Mouse (Mus musculus) midbrain, embryonic 15.5 days (tissue): Measurements from ENCODE around the gene Cic. TPM values are rescaled to one million over a fixed set of nuclear protein-coding genes. Genes with fewer than 3 reads are reported as not detected.

Experiments used
- ATAC-seq: fragments of 200-750 bp; cut with Nextera tagmentation; replicated peaks from 2 replicates; pipeline ENCODE4 v1.8.0; 2017; ENCODE audit warnings: moderate TSS enrichment
- H3K27ac ChIP-seq: fragments of 300-500 bp; sonication (generic); 2 replicates; pipeline ENCODE4 v1.5.1; 2015; ENCODE audit warnings: mild to moderate bottlenecking, inconsistent platforms
- H3K27me3 ChIP-seq: fragments of 300-500 bp; sonication (generic); replicated peaks from 2 replicates; pipeline ENCODE4 v1.6.1; 2015; ENCODE audit warnings: inconsistent platforms
- H3K36me3 ChIP-seq: fragments of 300-500 bp; sonication (generic); replicated peaks from 2 replicates; pipeline ENCODE4 v1.6.1; 2015; ENCODE audit warnings: inconsistent platforms
- H3K4me1 ChIP-seq: fragments of 300-500 bp; sonication (generic); 2 replicates; pipeline ENCODE4 v1.6.1; 2015; ENCODE audit warnings: inconsistent platforms
- H3K4me2 ChIP-seq: fragments of 300-500 bp; sonication (generic); 2 replicates; pipeline ENCODE4 v1.6.1; 2015; ENCODE audit warnings: inconsistent platforms, mild to moderate bottlenecking, moderate library complexity
- H3K4me3 ChIP-seq: fragments of 300-500 bp; sonication (generic); 2 replicates; pipeline ENCODE4 v1.5.1; 2015; ENCODE audit warnings: mild to moderate bottlenecking, inconsistent platforms
- H3K9ac ChIP-seq: fragments of 300-500 bp; sonication (generic); 2 replicates; pipeline ENCODE4 v1.6.1; 2015; ENCODE audit warnings: mild to moderate bottlenecking, inconsistent platforms
- H3K9me3 ChIP-seq: fragments of 300-500 bp; sonication (generic); 2 replicates; pipeline ENCODE4 v1.6.1; 2016; ENCODE audit warnings: inconsistent platforms
- WGBS: fragments of 180-500 bp; shearing (Covaris S2); methylation state at CpG from one replicate; pipeline ENCODE4 v1.1.7; 2015; ENCODE audit warnings: mixed read lengths; 5-methylcytosine and 5-hydroxymethylcytosine counted together
- polyA plus RNA-seq: library from polyadenylated mRNA; unstranded; fragments of >200 nt; fragmentation: Nextera tagmentation; extraction: Ambion mirVana; gene quantifications from 2 replicates; pipeline ENCODE4 v1.2.1, GENCODE M21; 2015

Cic gene
- polyA plus RNA-seq, 1 experiment from 2014 or later: 45.9 TPM

- Histone ChIP-seq H3K27ac (peak overlapping the region; percentile 31), H3K27me3 (no peaks in the 10 kb centered on the region), H3K9ac (no peak overlapping the region), H3K36me3 (peaks cover 58% of the 10 kb centered on the region), H3K4me2 (no peak overlapping the region), H3K4me1 (peaks cover 33% of the 10 kb centered on the region), H3K4me3 (no peak overlapping the region), H3K9me3 (no peaks in the 10 kb centered on the region)
- no peak for ATAC-seq
- WGBS: 82% methylated on average over 10 of the region's 10 CpGs
Measured at GRCm38 (mm10) chr7:25293191-25293739, 25.8 kb downstream of the Cic start.

GRCm38 (mm10) chr7:25294495-25294894 lies 27.0 kb downstream of the Cic start:
- WGBS: 94% methylated on average over 4 of the region's 4 CpGs

GRCm38 (mm10) chr7:25294960-25295722 lies 27.6 kb downstream of the Cic start:
- Histone ChIP-seq H3K27me3 (no peaks in the 10 kb centered on the region), H3K4me3 (no peak overlapping the region), H3K27ac (no peak overlapping the region), H3K9ac (no peak overlapping the region), H3K9me3 (no peaks in the 10 kb centered on the region), H3K4me2 (peak overlapping the region; percentile 61; the same call in 1 of the 2 replicates), H3K4me1 (peaks cover 35% of the 10 kb centered on the region), H3K36me3 (peaks cover 40% of the 10 kb centered on the region)
- 90% methylated on average over 12 of the region's 12 CpGs for WGBS
- no peak for ATAC-seq

More at GRCm38 (mm10) chr7:25294495-25294894, 27.0 kb downstream of the Cic start:
- H3K27me3 ChIP-seq: no peaks in the 10 kb centered on the region
- peaks cover 46% of the 10 kb centered on the region for H3K36me3 ChIP-seq
- H3K9ac ChIP-seq: no peak overlapping the region
- H3K9me3 ChIP-seq: no peaks in the 10 kb centered on the region
- H3K4me3 ChIP-seq: no peak overlapping the region
- 0 out of 2 replicates have a peak overlapping the region, but pooled peaks have one; percentile 9 for H3K27ac ChIP-seq
- no peak for ATAC-seq
- no peak overlapping the region for H3K4me2 ChIP-seq
- peaks cover 35% of the 10 kb centered on the region for H3K4me1 ChIP-seq

- H3K4me1 ChIP-seq: peaks cover 33% of the 10 kb centered on the region
- H3K4me2 ChIP-seq: peak overlapping the region; percentile 61
- H3K36me3 ChIP-seq: peaks cover 26% of the 10 kb centered on the region
- H3K9me3 ChIP-seq: no peaks in the 10 kb centered on the region
- peak overlapping the region; percentile 74 for H3K9ac ChIP-seq
- peak; percentile 44 for ATAC-seq
- peak overlapping the region; percentile 88 for H3K4me3 ChIP-seq
- WGBS: 1% methylated on average over 21 of the region's 21 CpGs
- H3K27ac ChIP-seq: peak overlapping the region; percentile 97
- H3K27me3 ChIP-seq: no peaks in the 10 kb centered on the region
Measured at GRCm38 (mm10) chr7:25296945-25297453, 29.5 kb downstream of the Cic start.

GRCm38 (mm10) chr7:25297454-25298325 lies 30.2 kb downstream of the Cic start, which contains the start of gene Pafah1b3:
Gene Pafah1b3, minus strand, starts transcription at chr7:25297986.
- peak within 1 kb of the TSS; percentile 61 for H3K4me2 ChIP-seq
- ATAC-seq: peak; percentile 89
- under 1% methylated on average over 52 of the region's 52 CpGs for WGBS

GRCm38 (mm10) chr7:25301063-25301462 lies 33.6 kb downstream of the Cic start, which contains the start of gene Prr19:
Gene Prr19, plus strand, starts transcription at chr7:25301411.
- H3K4me3 ChIP-seq: no peak within 1 kb of the TSS
- WGBS: 51% methylated on average over 19 of the region's 19 CpGs
- ATAC-seq: peak; percentile 40

More at GRCm38 (mm10) chr7:25297454-25298325, 30.2 kb downstream of the Cic start, which contains the start of gene Pafah1b3:
- Histone ChIP-seq H3K27ac (peak within 1 kb of the TSS; percentile 97), H3K4me3 (peak within 1 kb of the TSS; percentile 88), H3K9me3 (no peaks in the 10 kb centered on the region), H3K36me3 (peaks cover 20% of the 10 kb centered on the region), H3K27me3 (no peaks in the 10 kb centered on the region), H3K4me1 (peaks cover 29% of the 10 kb centered on the region), H3K9ac (peak within 1 kb of the TSS; percentile 74)

GRCm38 (mm10) chr7:25303003-25303684 lies 35.6 kb downstream of the Cic start:
- H3K36me3 ChIP-seq: no peaks in the 10 kb centered on the region
- H3K27me3 ChIP-seq: no peaks in the 10 kb centered on the region
- H3K4me1 ChIP-seq: peaks cover 15% of the 10 kb centered on the region
- no peak overlapping the region for H3K4me2 ChIP-seq
- no peak overlapping the region for H3K4me3 ChIP-seq
- H3K9ac ChIP-seq: no peak overlapping the region
- no peak for ATAC-seq
- H3K9me3 ChIP-seq: no peaks in the 10 kb centered on the region
- WGBS: 84% methylated on average over 9 of the region's 9 CpGs
- H3K27ac ChIP-seq: no peak overlapping the region

More at GRCm38 (mm10) chr7:25301063-25301462, 33.6 kb downstream of the Cic start, which contains the start of gene Prr19:
- Histone ChIP-seq H3K27ac (no peak within 1 kb of the TSS), H3K9me3 (no peaks in the 10 kb centered on the region), H3K4me2 (peak within 1 kb of the TSS; percentile 20), H3K9ac (no peak within 1 kb of the TSS), H3K27me3 (no peaks in the 10 kb centered on the region), H3K4me1 (peaks cover 20% of the 10 kb centered on the region), H3K36me3 (no peaks in the 10 kb centered on the region)

- no peaks in the 10 kb centered on the region for H3K36me3 ChIP-seq
- no peaks in the 10 kb centered on the region for H3K9me3 ChIP-seq
- WGBS: 73% methylated on average over 3 of the region's 3 CpGs
- no peak overlapping the region for H3K4me2 ChIP-seq
- H3K27ac ChIP-seq: no peak overlapping the region
- no peak overlapping the region for H3K4me3 ChIP-seq
- H3K9ac ChIP-seq: no peak overlapping the region
- no peaks in the 10 kb centered on the region for H3K27me3 ChIP-seq
- peaks cover 12% of the 10 kb centered on the region for H3K4me1 ChIP-seq
- ATAC-seq: no peak
Measured at GRCm38 (mm10) chr7:25303685-25304006, 36.1 kb downstream of the Cic start.

- Histone ChIP-seq H3K4me1 (peaks cover 12% of the 10 kb centered on the region), H3K9ac (peak overlapping the region; percentile 76), H3K36me3 (no peaks in the 10 kb centered on the region), H3K27me3 (no peaks in the 10 kb centered on the region), H3K9me3 (no peaks in the 10 kb centered on the region), H3K4me3 (peak overlapping the region; percentile 57), H3K27ac (peak overlapping the region; percentile 89), H3K4me2 (peak overlapping the region; percentile 55)
- 1% methylated on average over 2 of the region's 2 CpGs for WGBS
- ATAC-seq: 0 out of 2 replicates have a peak, but pooled peaks have one; percentile 37
Measured at GRCm38 (mm10) chr7:25305481-25305880, 38.0 kb downstream of the Cic start.

- Histone ChIP-seq H3K36me3 (no peaks in the 10 kb centered on the region), H3K9me3 (no peaks in the 10 kb centered on the region), H3K9ac (peak within 1 kb of the TSS; percentile 76), H3K4me2 (peak within 1 kb of the TSS; percentile 55), H3K27me3 (peaks cover 2% of the 10 kb centered on the region; the same call in 1 of the 2 replicates), H3K4me3 (peak within 1 kb of the TSS; percentile 57), H3K27ac (peak within 1 kb of the TSS; percentile 89), H3K4me1 (peaks cover 12% of the 10 kb centered on the region)
- ATAC-seq: peak; percentile 70
- WGBS: under 1% methylated on average over 42 of the region's 47 CpGs
Measured at GRCm38 (mm10) chr7:25305956-25306613, 38.6 kb downstream of the Cic start, which contains the start of gene Tmem145. Gene Tmem145, plus strand, starts transcription at chr7:25306106.

GRCm38 (mm10) chr7:25306614-25306996 lies 39.1 kb downstream of the Cic start:
- Histone ChIP-seq H3K4me3 (peak overlapping the region; percentile 57), H3K36me3 (no peaks in the 10 kb centered on the region), H3K4me2 (peak overlapping the region; percentile 55), H3K27ac (peak overlapping the region; percentile 89), H3K27me3 (peaks cover 7% of the 10 kb centered on the region), H3K9ac (peak overlapping the region; percentile 76), H3K4me1 (peaks cover 12% of the 10 kb centered on the region), H3K9me3 (no peaks in the 10 kb centered on the region)
- ATAC-seq: no peak; the same call in 1 of the 2 replicates
- WGBS: 44% methylated on average over 2 of the region's 2 CpGs
